Mouse (Mus musculus) c-Kit-negative CD71-positive TER-119-positive erythroid progenitor cells, embryonic 14.5 days (primary cell): ENCODE data around the gene Cldn7.
"Not testable (repeated sequence)": the region's sequence is repeated elsewhere in the genome, so short reads cannot be mapped to it uniquely, and the experiment has no call there.

Experiments
- DNase-seq: peaks from one replicate; pipeline ENCODE4 v3.0.0-alpha.2; 2013; ENCODE audit warnings: low read depth, low spot score

Cldn7 gene

DNA sequence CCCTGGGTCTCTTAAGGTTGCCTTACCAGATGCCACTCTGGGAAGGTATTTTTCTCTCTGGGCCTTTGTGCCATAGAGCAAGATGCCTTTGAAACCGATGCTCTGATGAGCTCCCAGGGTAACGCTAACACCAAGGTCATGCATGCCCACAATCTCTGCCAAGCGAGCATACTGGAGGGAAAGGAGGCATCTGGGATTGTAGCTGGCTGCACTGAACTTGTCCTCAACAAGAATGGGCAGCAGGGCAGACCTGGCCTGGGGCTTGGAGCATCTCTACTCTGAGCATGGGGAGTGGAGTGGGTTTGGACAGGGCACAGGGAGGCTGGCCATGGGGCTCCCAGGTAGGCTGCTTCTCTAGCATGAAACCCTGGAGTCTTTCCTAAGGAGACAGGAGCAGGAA, 48.8 kb downstream of the Cldn7 start:
- no peak for DNase-seq

DNA sequence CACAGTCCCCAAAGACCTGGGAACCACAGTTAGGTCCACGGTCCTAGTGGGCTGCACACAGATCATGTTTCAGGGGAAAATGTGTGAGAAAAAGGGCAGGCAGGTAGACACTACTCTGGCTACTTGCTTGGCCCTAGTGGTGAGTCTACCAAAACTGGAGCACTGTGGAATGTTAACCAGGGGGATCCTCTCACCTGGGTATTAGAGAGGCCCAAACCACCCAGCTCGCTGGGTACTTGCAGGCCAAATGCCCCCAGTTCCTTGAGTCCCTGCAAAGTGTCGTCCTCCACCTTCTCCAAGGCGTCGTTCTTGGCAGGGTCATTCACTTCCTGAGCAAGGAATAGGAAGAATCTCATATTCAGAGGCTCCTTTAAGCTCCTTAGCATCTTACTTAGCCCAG, 49.5 kb downstream of the Cldn7 start:
- no peak for DNase-seq

DNA sequence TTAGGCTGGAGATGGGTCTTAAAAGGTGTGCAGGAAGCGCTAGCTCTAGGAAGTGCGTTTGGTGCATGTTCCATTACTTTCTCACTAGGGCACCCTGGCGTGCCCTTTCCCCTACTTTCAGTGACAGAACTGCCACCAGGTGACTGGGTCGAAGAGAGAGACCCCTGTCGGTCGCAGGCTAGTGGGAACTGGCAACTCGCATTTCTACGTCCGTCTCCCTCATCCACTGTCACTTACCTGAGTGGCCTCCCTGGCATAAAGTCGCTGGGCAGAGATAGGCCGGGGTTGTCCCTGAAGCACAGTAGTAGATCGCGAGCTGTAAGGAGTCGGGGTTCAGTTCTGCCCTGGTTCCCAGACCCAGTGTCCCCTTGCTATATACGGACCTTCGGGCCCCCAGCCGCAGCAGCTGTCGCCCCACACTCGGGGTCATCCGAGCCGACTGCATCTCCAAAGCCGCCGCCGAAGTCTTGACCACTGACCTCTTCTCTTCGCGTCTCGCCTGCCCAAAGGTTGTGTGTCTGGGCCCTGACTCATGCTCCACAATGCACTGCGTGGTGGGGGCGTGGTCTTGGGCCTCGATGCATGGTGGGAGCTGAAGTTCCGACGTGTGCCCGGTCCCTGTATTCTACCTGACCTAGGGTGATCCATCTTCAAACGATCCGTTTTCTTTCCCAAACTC, 50.4 kb downstream of the Cldn7 start, which contains the start of gene Acadvl:
Gene Acadvl, minus strand, starts transcription at position 532 of the 679 bp plus-strand sequence.
- DNase-seq, result peak; percentile 80

DNA sequence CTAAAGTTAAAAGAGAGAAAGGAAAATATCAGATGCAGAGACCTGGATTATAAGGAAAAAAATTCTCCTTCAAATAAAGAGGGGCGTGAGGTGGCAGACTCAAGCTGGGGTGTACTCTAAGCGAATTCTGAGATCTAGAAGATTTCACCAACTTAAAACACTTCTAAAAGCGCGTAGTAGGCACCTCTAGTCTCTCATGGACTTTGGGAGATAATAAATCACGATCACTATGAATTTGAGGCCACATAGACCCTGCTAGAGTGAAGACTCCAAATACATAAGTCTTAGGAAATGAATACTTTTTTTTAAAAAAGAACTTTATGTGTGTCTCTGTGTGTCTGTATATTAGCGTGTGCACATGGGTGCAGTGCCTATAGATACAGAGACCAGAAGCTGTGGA, 51.1 kb downstream of the Cldn7 start:
- no peak for DNase-seq

DNA sequence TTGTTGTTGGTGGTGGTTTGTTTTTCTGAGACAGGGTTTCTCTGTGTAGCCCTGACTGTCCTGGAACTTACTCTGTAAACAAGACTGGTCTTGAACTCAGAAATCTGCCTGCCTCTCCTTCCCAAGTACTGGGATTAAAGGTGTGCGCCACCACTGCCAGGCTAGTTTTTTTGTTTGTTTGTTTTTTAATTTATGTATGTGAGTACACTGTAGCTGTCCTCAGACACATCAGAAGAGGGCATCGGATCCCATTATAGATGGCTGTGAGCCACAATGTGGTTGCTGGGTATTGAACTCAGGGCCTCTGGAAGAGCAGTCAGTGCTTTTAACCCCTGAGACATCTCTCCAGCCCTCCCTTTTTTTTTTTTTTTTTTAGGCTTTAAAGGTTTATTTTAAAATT, 51.6 kb downstream of the Cldn7 start:
- not testable (repeated sequence) for DNase-seq

DNA sequence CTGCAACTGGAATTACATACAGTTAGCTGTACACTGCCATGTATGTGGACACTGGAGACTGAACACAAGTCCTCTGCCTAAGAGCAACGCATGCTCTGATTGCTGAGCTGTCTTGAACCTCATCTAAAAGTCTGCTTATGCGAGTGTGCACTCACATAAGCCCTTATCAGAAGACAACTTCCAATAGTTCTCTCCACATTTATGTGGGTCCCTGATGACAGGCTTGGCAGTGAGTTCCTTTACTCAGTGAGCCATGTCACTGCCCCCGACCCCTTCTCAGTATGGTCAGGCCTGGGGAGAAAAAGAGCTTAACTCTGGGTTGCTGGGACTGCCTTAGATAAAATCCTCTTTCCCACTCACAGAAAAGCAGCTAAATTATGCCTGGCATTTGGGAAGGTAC, 52.1 kb downstream of the Cldn7 start, which contains the start of gene Dlg4:
Gene Dlg4, plus strand, starts transcription at position 274 of the 400 bp plus-strand sequence.
- no peak for DNase-seq

DNA sequence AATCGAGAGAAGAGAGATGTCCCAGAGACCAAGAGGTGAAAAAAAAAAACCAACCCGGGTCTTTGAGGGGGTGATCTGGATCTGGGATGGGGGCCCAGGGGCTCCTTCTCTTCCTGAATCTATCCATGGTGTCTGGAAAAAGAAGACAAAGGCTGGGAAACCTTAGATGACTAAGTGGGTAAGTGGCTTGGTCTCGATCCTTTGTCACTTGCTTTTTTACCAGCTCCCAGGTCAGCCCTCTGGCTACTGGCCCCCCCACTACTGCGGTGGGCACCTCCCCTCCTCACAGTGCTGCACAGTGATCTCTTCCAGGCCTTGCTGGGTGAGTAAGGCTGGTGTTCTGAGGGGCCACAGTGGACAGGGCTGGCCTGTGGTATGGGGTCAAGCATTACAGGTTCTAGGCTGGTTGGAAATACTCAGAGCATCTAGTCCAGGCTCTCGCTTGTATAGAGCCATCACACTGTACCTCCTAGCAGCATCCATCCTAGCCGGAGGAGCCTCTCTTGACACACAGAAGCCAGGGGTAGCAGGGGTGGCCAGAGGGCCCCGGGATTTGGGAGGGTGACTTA, 52.7 kb downstream of the Cldn7 start:
- DNase-seq, result no peak
